ENCODE assay signal across 8 mouse cellular contexts in the genomic region with DNA sequence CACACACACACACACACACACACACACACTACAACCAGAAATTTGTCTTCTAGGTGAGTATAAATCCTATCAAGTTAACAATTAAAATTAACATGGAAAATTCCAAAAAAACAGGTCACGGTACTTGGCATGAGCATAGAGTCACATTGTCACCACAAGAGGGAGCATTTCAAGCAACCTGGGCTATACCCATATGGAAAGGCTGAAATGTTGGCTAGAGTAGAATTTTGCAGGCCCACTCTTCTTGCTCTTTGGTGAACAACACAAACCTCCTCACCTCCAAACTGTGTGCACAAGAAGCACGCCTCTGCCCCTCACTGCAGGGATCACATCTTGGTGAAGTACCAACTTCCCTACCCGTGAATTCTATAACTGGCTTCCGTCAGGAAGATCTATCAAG. TPM values are rescaled to one million over a fixed set of nuclear protein-coding genes. Genes with fewer than 3 reads are reported as not detected.
A peak's percentile ranks its signal among the peaks of the same experiment; 100 is the strongest.
DNase-seq lines count a peak whose midpoint lies in the region; ATAC-seq and TF ChIP-seq lines count a peak whose summit lies in the region.
"Had no signal": no experiment of that assay in that cellular context is flagged by ENCODE, and none has a peak within 500 bp of the region (broad histone marks: within the 10 kb centered on the region; RNA-seq: fewer than 3 reads in every experiment).

No protein-coding gene starts in this region.

- H3K4me2 ChIP-seq in liver, embryonic 11.5 days, result no peak overlapping the region

- TF ChIP-seq EP300 in MEL (IDR thresholded peaks at IDR 0.05; ENCODE audit: low read depth in 1 of 2, low read length in 2 of 2), result no peak

- TF ChIP-seq CTCF in MEL (IDR thresholded peaks at IDR 0.05 in 2 of 3, conservative IDR thresholded peaks at IDR 0.05 in 1 of 3; ENCODE audit: control insufficient read depth in 1 of 3, insufficient read depth in 1 of 3, low read depth in 2 of 3, low read length in 3 of 3, poor library complexity in 1 of 3, severe bottlenecking in 1 of 3), result peak; percentile 65 to 89 (median 85)

- 46% methylated on average over 4 of the region's 4 CpGs for WGBS in liver, embryonic 11.5 days

- peaks cover 14% of the 10 kb centered on the region for H3K4me1 ChIP-seq in liver, embryonic 11.5 days (replicated peaks; ENCODE audit: control insufficient read depth, insufficient read depth, low read length)
- peaks cover 8 to 36% of the 10 kb centered on the region in 2 experiments for H3K4me1 ChIP-seq in MEL (ENCODE audit: control insufficient read depth in 1 of 2, insufficient read depth in 2 of 2, low read length in 2 of 2)

- no peak for TF ChIP-seq POLR2A in MEL (IDR thresholded peaks at IDR 0.05; ENCODE audit: control insufficient read depth in 1 of 2, insufficient read depth in 1 of 2, low read depth in 1 of 2, low read length in 2 of 2, poor library complexity in 1 of 2)

- no peak overlapping the region for H3K4me3 ChIP-seq in liver, embryonic 11.5 days (ENCODE audit: low read depth, low read length)
- H3K4me3 ChIP-seq in MEL (ENCODE audit: control insufficient read depth in 1 of 2, insufficient read depth in 1 of 2, low read depth in 2 of 2, low read length in 2 of 2), result no peak overlapping the region

- no peaks in the 10 kb centered on the region for H3K27me3 ChIP-seq in liver, embryonic 11.5 days (replicated peaks; ENCODE audit: control insufficient read depth, insufficient read depth, low read length)
- H3K27me3 ChIP-seq in MEL (ENCODE audit: control insufficient read depth in 1 of 2, insufficient read depth in 2 of 2, low read length in 2 of 2), result no peaks in the 10 kb centered on the region

- peak; percentile 26 for DNase-seq in liver
- no peak for DNase-seq in liver, embryonic 11.5 days (ENCODE audit: low spot score)
- peak; percentile 87 for DNase-seq in MEL (ENCODE audit: low read depth, low spot score)
- peak; percentile 44 for DNase-seq in c-Kit-negative CD71-positive TER-119-positive erythroid progenitor cells, embryonic 14.5 days (ENCODE audit: low read depth, low spot score)
- peak; percentile 39 for DNase-seq in hindlimb bud, embryonic 11.5 days (ENCODE audit: extremely low spot score, low read depth, low spot score)
- peak; percentile 32 for DNase-seq in retina, adult 2 months (ENCODE audit: low read depth, low spot score)
- no peak for DNase-seq in layer of hippocampus, postnatal 25 days (ENCODE audit: extremely low spot score in 1 of 2, low spot score in 1 of 2)

- no peaks in the 10 kb centered on the region for H3K36me3 ChIP-seq in liver, embryonic 11.5 days (ENCODE audit: control insufficient read depth, insufficient read depth, low read length)
- peaks cover 0 to 36% of the 10 kb centered on the region in 2 experiments; a peak in 2 of 4 replicates for H3K36me3 ChIP-seq in MEL (ENCODE audit: control insufficient read depth in 1 of 2, insufficient read depth in 2 of 2, low read length in 2 of 2)

- peaks cover 17% of the 10 kb centered on the region for H3K79me2 ChIP-seq in MEL (ENCODE audit: control insufficient read depth, insufficient read depth, low read length, poor library complexity)

- H3K9me3 ChIP-seq in liver, embryonic 11.5 days (ENCODE audit: control insufficient read depth, low read length), result no peaks in the 10 kb centered on the region
- H3K9me3 ChIP-seq in MEL (replicated peaks; ENCODE audit: insufficient read depth, low read length), result no peaks in the 10 kb centered on the region

- TF ChIP-seq RAD21 in MEL (IDR thresholded peaks at IDR 0.05; ENCODE audit: low read depth, low read length), result peak; percentile 65

- no peak overlapping the region for H3K9ac ChIP-seq in liver, embryonic 11.5 days (ENCODE audit: low read depth, low read length)
- no peak overlapping the region for H3K9ac ChIP-seq in MEL (ENCODE audit: control insufficient read depth, low read depth, low read length, poor library complexity, severe bottlenecking)

- no peak overlapping the region for H3K27ac ChIP-seq in liver, embryonic 11.5 days (ENCODE audit: low read depth, low read length)
- no peak overlapping the region for H3K27ac ChIP-seq in MEL (ENCODE audit: control insufficient read depth, low read depth, low read length)
- H3K27ac ChIP-seq: macrophage had no signal

- no peak for ATAC-seq in liver, embryonic 11.5 days (replicated peaks; ENCODE audit: low FRiP score)

TF ChIP-seq in MEL, 35 proteins besides CTCF, POLR2A, EP300 and RAD21 (continues in another document):
- TF ChIP-seq CHD2 (IDR thresholded peaks at IDR 0.05; ENCODE audit: low read length) (no peak), MAX (IDR thresholded peaks at IDR 0.05; ENCODE audit: low read length) (peak; percentile 65; the same call in 1 of the 2 replicates), NELFE (IDR thresholded peaks at IDR 0.05; ENCODE audit: low read depth, low read length) (no peak), BHLHE40 (IDR thresholded peaks at IDR 0.05; ENCODE audit: borderline replicate concordance, low read depth, low read length) (0 out of 2 replicates have a peak, but pooled peaks have one; percentile 14), GABPA (IDR thresholded peaks at IDR 0.05; ENCODE audit: low read depth, low read length) (no peak), ZMIZ1 (IDR thresholded peaks at IDR 0.05; ENCODE audit: low read depth, low read length) (no peak), KAT2A (conservative IDR thresholded peaks at IDR 0.05; ENCODE audit: low read depth, low read length) (no peak), RCOR1 (IDR thresholded peaks at IDR 0.05; ENCODE audit: low read depth, low read length) (no peak), SIN3A (IDR thresholded peaks at IDR 0.05; ENCODE audit: low read length) (peak; percentile 76), TCF12 (IDR thresholded peaks at IDR 0.05; ENCODE audit: low read depth, low read length) (no peak), MAFK (IDR thresholded peaks at IDR 0.05; ENCODE audit: borderline replicate concordance, low read depth, low read length) (no peak), E2F4 (IDR thresholded peaks at IDR 0.05; ENCODE audit: borderline replicate concordance, low read depth, low read length) (no peak), JUND (IDR thresholded peaks at IDR 0.05; ENCODE audit: low read depth, low read length) (0 out of 2 replicates have a peak, but pooled peaks have one; percentile 55), ETS1 (IDR thresholded peaks at IDR 0.05; ENCODE audit: low read depth, low read length) (no peak), ZNF384 (IDR thresholded peaks at IDR 0.05; ENCODE audit: low read depth, low read length) (peak; percentile 43; the same call in 1 of the 2 replicates), MYB (IDR thresholded peaks at IDR 0.05; ENCODE audit: low read depth, low read length) (no peak), MYC (IDR thresholded peaks at IDR 0.05; ENCODE audit: low read depth, low read length) (peak; percentile 87), HCFC1 (IDR thresholded peaks at IDR 0.05; ENCODE audit: low read depth, low read length) (peak; percentile 49; the same call in 1 of the 2 replicates), MXI1 (IDR thresholded peaks at IDR 0.05; ENCODE audit: low read depth, low read length) (peak; percentile 57; the same call in 1 of the 2 replicates), CHD1 (IDR thresholded peaks at IDR 0.05; ENCODE audit: low read depth, low read length) (no peak), USF2 (IDR thresholded peaks at IDR 0.05; ENCODE audit: borderline replicate concordance in 1 of 2, insufficient read depth in 1 of 2, low read depth in 1 of 2, low read length in 2 of 2) (no peak), MEF2A (IDR thresholded peaks at IDR 0.05; ENCODE audit: extremely low read depth, insufficient replicate concordance, low read depth, low read length, poor library complexity, severe bottlenecking) (no peak), POLR2AphosphoS2 (IDR thresholded peaks at IDR 0.05; ENCODE audit: low read length) (no peak), ELF1 (IDR thresholded peaks at IDR 0.05; ENCODE audit: low read depth, low read length) (no peak), UBTF (IDR thresholded peaks at IDR 0.05; ENCODE audit: borderline replicate concordance, insufficient read depth, low read depth, low read length) (no peak), USF1 (IDR thresholded peaks at IDR 0.05; ENCODE audit: low read depth, low read length) (0 out of 2 replicates have a peak, but pooled peaks have one; percentile 13)

RNA-seq across cellular contexts. Expression of gene Rrp12, which starts 2.9 kb away (rescaled TPM):
- polyA plus RNA-seq in liver, embryonic 11.5 days (2014; fragmentation: Nextera tagmentation; extraction: Ambion mirVana), result 29.5 and 34.0 TPM in 2 replicates
- 93.8 and 106 TPM in 2 replicates for total RNA-seq in MEL (2012; rRNA removed)
- 100 to 1,000 TPM in 1 of 2 experiments, 10 to 100 TPM in 1; 44.5 to 134 TPM for polyA plus RNA-seq in MEL (2012; ENCODE audit: insufficient read depth in 1 of 2, insufficient read length in 2 of 2, low read depth in 1 of 2, low replicate concordance in 2 of 2, missing spikeins in 1 of 2)
- total RNA-seq in layer of hippocampus, postnatal 25 days (2021), result 10 to 100 TPM; 32.9 to 33.5 TPM

RNA-seq across cellular contexts. Expression of gene Pgam1, which starts 12.9 kb away (rescaled TPM):
- 871 and 874 TPM in 2 replicates for polyA plus RNA-seq in liver, embryonic 11.5 days (2014; fragmentation: Nextera tagmentation; extraction: Ambion mirVana)
- total RNA-seq in MEL (2012; rRNA removed), result 267 and 714 TPM in 2 replicates
- polyA plus RNA-seq in MEL (2012; ENCODE audit: insufficient read depth in 1 of 2, insufficient read length in 2 of 2, low read depth in 1 of 2, low replicate concordance in 2 of 2, missing spikeins in 1 of 2), result 100 to 1,000 TPM; 220 to 756 TPM
- 100 to 1,000 TPM; 510 to 584 TPM for total RNA-seq in layer of hippocampus, postnatal 25 days (2021)

RNA-seq across cellular contexts. Expression of gene Exosc1, which starts 34.4 kb away (rescaled TPM):
- 101 and 109 TPM in 2 replicates for polyA plus RNA-seq in liver, embryonic 11.5 days (2014; fragmentation: Nextera tagmentation; extraction: Ambion mirVana)
- 101 and 118 TPM in 2 replicates for total RNA-seq in MEL (2012; rRNA removed)
- polyA plus RNA-seq in MEL (2012; ENCODE audit: insufficient read depth in 1 of 2, insufficient read length in 2 of 2, low read depth in 1 of 2, low replicate concordance in 2 of 2, missing spikeins in 1 of 2), result 100 to 1,000 TPM; 162 to 390 TPM
- total RNA-seq in layer of hippocampus, postnatal 25 days (2021), result 10 to 100 TPM; 28.3 to 32.4 TPM

RNA-seq across cellular contexts. Expression of gene Zdhhc16, which starts 34.4 kb away (rescaled TPM):
- polyA plus RNA-seq in liver, embryonic 11.5 days (2014; fragmentation: Nextera tagmentation; extraction: Ambion mirVana), result 58.9 and 63.0 TPM in 2 replicates
- total RNA-seq in MEL (2012; rRNA removed), result 95.2 and 99.2 TPM in 2 replicates
- polyA plus RNA-seq in MEL (2012; ENCODE audit: insufficient read depth in 1 of 2, insufficient read length in 2 of 2, low read depth in 1 of 2, low replicate concordance in 2 of 2, missing spikeins in 1 of 2), result 100 to 1,000 TPM in 1 of 2 experiments, not detected in 1; 128 TPM
- 10 to 100 TPM; 46.4 to 50.9 TPM for total RNA-seq in layer of hippocampus, postnatal 25 days (2021)

RNA-seq across cellular contexts. Expression of gene Frat2, which starts 50.9 kb away (rescaled TPM):
- polyA plus RNA-seq in liver, embryonic 11.5 days (2014; fragmentation: Nextera tagmentation; extraction: Ambion mirVana), result 9.8 and 10.9 TPM in 2 replicates
- 55.6 and 58.2 TPM in 2 replicates for total RNA-seq in MEL (2012; rRNA removed)
- 100 to 1,000 TPM in 1 of 2 experiments, not detected in 1; 110 TPM for polyA plus RNA-seq in MEL (2012; ENCODE audit: insufficient read depth in 1 of 2, insufficient read length in 2 of 2, low read depth in 1 of 2, low replicate concordance in 2 of 2, missing spikeins in 1 of 2)
- total RNA-seq in layer of hippocampus, postnatal 25 days (2021), result 10 to 100 TPM; 13.9 to 14.9 TPM

Comparison
In these comparisons a context has a peak if more than half of its experiments do, and no peak if none do; other contexts are left out.
1. DNase-seq: peak in liver (single experiment), MEL (single experiment), c-Kit-negative CD71-positive TER-119-positive erythroid progenitor cells, embryonic 14.5 days (single experiment), hindlimb bud, embryonic 11.5 days (single experiment) and retina, adult 2 months (single experiment); none in liver, embryonic 11.5 days (single experiment) and layer of hippocampus, postnatal 25 days (0 of 2).